In the genomic region with DNA sequence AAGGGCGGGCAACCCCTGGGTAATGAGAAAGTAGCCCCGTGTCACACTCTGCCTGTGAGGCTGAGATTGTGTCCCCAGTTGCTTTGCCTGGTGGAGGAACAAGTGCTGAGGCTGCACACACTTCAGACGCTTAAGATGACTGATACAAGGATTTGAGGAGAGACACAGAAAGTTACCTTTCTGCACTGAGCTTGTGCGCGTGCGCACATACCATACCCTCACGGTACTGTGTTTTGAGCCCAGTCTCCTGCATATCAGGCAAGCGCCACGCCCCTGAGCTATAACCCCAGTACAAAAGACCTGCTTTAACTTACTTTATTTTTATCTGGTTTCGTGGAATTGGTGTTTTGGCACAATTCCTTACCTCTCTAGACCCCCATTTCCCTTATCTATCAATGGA, we compare ENCODE assay signal across 19 mouse cellular contexts. TPM values are rescaled to one million over a fixed set of nuclear protein-coding genes. Genes with fewer than 3 reads are reported as not detected.
"Had no signal": no experiment of that assay in that cellular context is flagged by ENCODE, and none has a peak within 500 bp of the region (broad histone marks: within the 10 kb centered on the region; RNA-seq: fewer than 3 reads in every experiment).

No protein-coding gene starts in this region.

- H3K36me3 ChIP-seq: hindbrain, embryonic 13.5 days; limb, embryonic 10.5 days; limb, embryonic 13.5 days; liver, embryonic 13.5 days; midbrain, embryonic 12.5 days; midbrain, embryonic 15.5 days; neural tube, embryonic 13.5 days had no signal

- H3K27me3 ChIP-seq: midbrain, embryonic 15.5 days had no signal

- H3K9me3 ChIP-seq: hindbrain, embryonic 13.5 days; limb, embryonic 10.5 days; limb, embryonic 13.5 days; liver, embryonic 13.5 days; midbrain, embryonic 12.5 days; midbrain, embryonic 15.5 days; neural tube, embryonic 13.5 days had no signal

- ATAC-seq: hindbrain, embryonic 16.5 days; intestine, embryonic 16.5 days; midbrain, embryonic 15.5 days had no signal

- H3K9ac ChIP-seq: hindbrain, embryonic 13.5 days; limb, embryonic 13.5 days; midbrain, embryonic 12.5 days; midbrain, embryonic 15.5 days; neural tube, embryonic 13.5 days had no signal

- DNase-seq: kidney, adult 2 months; kidney, postnatal 25 days; liver; liver, embryonic 13.5 days; retina, postnatal 1 day; right cerebral cortex, postnatal 25 days; thymus, adult 2 months; thymus, postnatal 14 days; thymus, postnatal 4 days had no signal

- H3K4me3 ChIP-seq: hindbrain, embryonic 13.5 days; midbrain, embryonic 12.5 days; midbrain, embryonic 15.5 days; myocyte had no signal

- H3K27ac ChIP-seq: hindbrain, embryonic 13.5 days; kidney, postnatal 0 days; limb, embryonic 10.5 days; limb, embryonic 13.5 days; liver, embryonic 13.5 days; midbrain, embryonic 12.5 days; midbrain, embryonic 15.5 days; neural tube, embryonic 13.5 days had no signal

RNA-seq across cellular contexts. Expression of a gene that starts 1.1 kb away (rescaled TPM):
- polyA plus RNA-seq: myocyte had no signal
